Mouse (Mus musculus) liver, postnatal 0 days (tissue): ENCODE measurements around the gene Six3. TPM values are rescaled to one million over a fixed set of nuclear protein-coding genes. Genes with fewer than 3 reads are reported as not detected.

Source experiments
- ATAC-seq: fragments of 200-750 bp; cut with Nextera tagmentation; 2 replicates; pipeline ENCODE4 v1.8.0; 2017; ENCODE audit warnings: mild to moderate bottlenecking, moderate library complexity
- DNase-seq: peaks from one replicate; pipeline ENCODE4 v3.0.0-alpha.2; 2016
- H3K27ac ChIP-seq: fragments of 300-500 bp; sonication (generic); 2 replicates; pipeline ENCODE4 v1.5.1; 2014; ENCODE audit warnings: antibody characterized with exemption, moderate library complexity, mild to moderate bottlenecking, low read depth
- H3K27me3 ChIP-seq: fragments of 300-500 bp; sonication (generic); 2 replicates; pipeline ENCODE4 v1.6.1; 2014; ENCODE audit warnings: low read length, control low read depth, mixed read lengths; ENCODE audit not compliant: insufficient read depth
- H3K36me3 ChIP-seq: fragments of 300-500 bp; sonication (generic); replicated peaks from 2 replicates; pipeline ENCODE4 v1.6.1; 2014; ENCODE audit warnings: mild to moderate bottlenecking, control low read depth, low read length, moderate library complexity, mixed read lengths; ENCODE audit not compliant: insufficient read depth
- H3K4me1 ChIP-seq: fragments of 300-500 bp; sonication (generic); 2 replicates; pipeline ENCODE4 v1.6.1; 2014; ENCODE audit warnings: antibody characterized with exemption, mild to moderate bottlenecking, control low read depth; ENCODE audit not compliant: insufficient read depth
- H3K4me2 ChIP-seq: fragments of 300-500 bp; sonication (generic); 2 replicates; pipeline ENCODE4 v1.6.1; 2014; ENCODE audit warnings: low read depth, mild to moderate bottlenecking, low read length, moderate library complexity, mixed read lengths
- H3K4me3 ChIP-seq: fragments of 300-500 bp; sonication (generic); 2 replicates; pipeline ENCODE4 v1.5.1; 2014; ENCODE audit warnings: low read depth, low read length
- H3K9ac ChIP-seq: fragments of 300-500 bp; sonication (generic); replicated peaks from 2 replicates; pipeline ENCODE4 v1.6.1; 2014; ENCODE audit warnings: mild to moderate bottlenecking, moderate library complexity
- H3K9me3 ChIP-seq: fragments of 300-500 bp; sonication (generic); 2 replicates; pipeline ENCODE4 v1.6.1; 2016; ENCODE audit warnings: mild to moderate bottlenecking, control low read depth, low read length, mixed read lengths
- CTCF ChIP-seq: sonication (generic); IDR thresholded peaks from 2 replicates; pipeline ENCODE4 v1.5.1; 2016; ENCODE audit warnings: antibody characterized with exemption, low read depth
- EP300 ChIP-seq: IDR thresholded peaks from 2 replicates; pipeline ENCODE4 v1.6.1; 2016; ENCODE audit warnings: antibody characterized with exemption, low read depth, mild to moderate bottlenecking
- WGBS: fragments of 180-500 bp; shearing (Covaris S2); extraction: QIAGEN DNeasy Blood & Tissue Kit; methylation state at CpG from one replicate; pipeline ENCODE4 v1.1.7; 2014; ENCODE audit not compliant: insufficient replicate concordance; 5-methylcytosine and 5-hydroxymethylcytosine counted together
- polyA plus RNA-seq: library from polyadenylated mRNA; unstranded; fragments of >200 nt; fragmentation: Nextera tagmentation; extraction: Ambion mirVana; gene quantifications from 2 replicates; pipeline ENCODE4 v1.2.1, GENCODE M21; 2015

Gene Six3
- polyA plus RNA-seq, 1 experiment from 2014 or later = not detected

- Histone ChIP-seq H3K27me3 (peaks cover 96% of the 10 kb centered on the region), H3K4me2 (no peak overlapping the region), H3K27ac (no peak overlapping the region), H3K36me3 (no peaks in the 10 kb centered on the region), H3K9me3 (no peaks in the 10 kb centered on the region), H3K9ac (no peak overlapping the region), H3K4me1 (0 out of 2 replicates have a peak, but pooled peaks cover 4% of the 10 kb centered on the region), H3K4me3 (no peak overlapping the region)
- no peak for DNase-seq
- TF ChIP-seq EP300 (no peak), CTCF (no peak)
- no peak for ATAC-seq
- 3% methylated on average over 26 of the region's 26 CpGs for WGBS
Measured at GRCm38 (mm10) chr17:85624981-85625940, 11.9 kb downstream of the Six3 start.

GRCm38 (mm10) chr17:85626091-85626860, 12.9 kb downstream of the Six3 start:
- no peak overlapping the region for H3K4me3 ChIP-seq
- H3K36me3 ChIP-seq = no peaks in the 10 kb centered on the region
- no peak for ATAC-seq
- H3K27me3 ChIP-seq = peaks cover 94% of the 10 kb centered on the region
- H3K9me3 ChIP-seq = no peaks in the 10 kb centered on the region
- 0 out of 2 replicates have a peak, but pooled peaks cover 4% of the 10 kb centered on the region for H3K4me1 ChIP-seq
- DNase-seq = no peak
- no peak overlapping the region for H3K4me2 ChIP-seq
- H3K9ac ChIP-seq = no peak overlapping the region
- no peak overlapping the region for H3K27ac ChIP-seq
- no peak for TF ChIP-seq CTCF
- WGBS = 11% methylated on average over 14 of the region's 14 CpGs

GRCm38 (mm10) chr17:85627751-85628150, 14.3 kb downstream of the Six3 start:
- no peak for TF ChIP-seq CTCF
- TF ChIP-seq EP300 = no peak
- peaks cover 90% of the 10 kb centered on the region for H3K27me3 ChIP-seq
- 41% methylated on average over 5 of the region's 5 CpGs for WGBS

GRCm38 (mm10) chr17:85628811-85629210, 15.4 kb downstream of the Six3 start:
- H3K9me3 ChIP-seq = no peaks in the 10 kb centered on the region
- H3K4me3 ChIP-seq = no peak overlapping the region
- no peak for DNase-seq
- H3K27ac ChIP-seq = no peak overlapping the region
- no peaks in the 10 kb centered on the region for H3K4me1 ChIP-seq
- 25% methylated on average over 8 of the region's 8 CpGs for WGBS
- H3K4me2 ChIP-seq = no peak overlapping the region
- no peak for ATAC-seq
- peaks cover 85% of the 10 kb centered on the region for H3K27me3 ChIP-seq
- H3K36me3 ChIP-seq = no peaks in the 10 kb centered on the region
- TF ChIP-seq EP300 (no peak), CTCF (no peak)
- H3K9ac ChIP-seq = no peak overlapping the region

More at GRCm38 (mm10) chr17:85627751-85628150, 14.3 kb downstream of the Six3 start:
- H3K4me3 ChIP-seq = no peak overlapping the region
- H3K27ac ChIP-seq = no peak overlapping the region
- H3K4me2 ChIP-seq = no peak overlapping the region
- no peak for ATAC-seq
- H3K36me3 ChIP-seq = no peaks in the 10 kb centered on the region
- no peaks in the 10 kb centered on the region for H3K9me3 ChIP-seq
- H3K4me1 ChIP-seq = no peaks in the 10 kb centered on the region
- DNase-seq = no peak
- H3K9ac ChIP-seq = no peak overlapping the region

- no peak for ATAC-seq
- Histone ChIP-seq H3K9me3 (no peaks in the 10 kb centered on the region), H3K27ac (no peak overlapping the region), H3K9ac (no peak overlapping the region), H3K4me1 (no peaks in the 10 kb centered on the region), H3K36me3 (no peaks in the 10 kb centered on the region), H3K4me2 (no peak overlapping the region), H3K4me3 (no peak overlapping the region), H3K27me3 (peaks cover 84% of the 10 kb centered on the region)
- TF ChIP-seq CTCF = no peak
- no peak for TF ChIP-seq EP300
- 81% methylated on average over 1 of the region's 1 CpGs for WGBS
- no peak for DNase-seq
Measured at GRCm38 (mm10) chr17:85629396-85629795, 16.0 kb downstream of the Six3 start.
